Mouse (Mus musculus): ENCODE measurements at regions not wholly inside any gene's neighbourhood (a gene's known extent, or its start where the extent isn't known, plus 50 kb on each side); places are given as distances from the start of the nearest gene placed in this dataset.
A peak's percentile ranks its signal among the peaks of the same experiment; 100 is the strongest.
"Not testable (repeated sequence)": the region's sequence is repeated elsewhere in the genome, so short reads cannot be mapped to it uniquely, and the experiment has no call there.

DNA sequence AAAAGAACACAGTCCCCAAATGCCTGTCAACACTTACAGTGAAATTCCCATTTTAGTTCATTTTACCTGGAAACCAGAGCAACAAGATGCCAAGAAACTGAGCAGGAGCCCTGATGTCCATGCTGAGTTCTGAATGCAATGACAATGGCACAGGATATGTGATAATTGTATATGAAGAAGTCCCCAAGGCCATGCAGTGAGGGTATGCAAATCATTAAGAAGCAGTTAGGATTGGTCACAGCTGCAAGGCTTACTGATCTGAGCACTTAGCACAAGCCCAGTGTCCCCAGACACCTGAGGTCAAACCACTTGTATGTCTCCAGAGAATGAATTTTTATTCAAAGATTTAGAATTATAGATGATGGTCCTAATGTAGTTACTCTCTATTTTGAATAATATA lies 419.0 kb upstream of the Tacstd2 start:
- not testable (repeated sequence) for DNase-seq

DNA sequence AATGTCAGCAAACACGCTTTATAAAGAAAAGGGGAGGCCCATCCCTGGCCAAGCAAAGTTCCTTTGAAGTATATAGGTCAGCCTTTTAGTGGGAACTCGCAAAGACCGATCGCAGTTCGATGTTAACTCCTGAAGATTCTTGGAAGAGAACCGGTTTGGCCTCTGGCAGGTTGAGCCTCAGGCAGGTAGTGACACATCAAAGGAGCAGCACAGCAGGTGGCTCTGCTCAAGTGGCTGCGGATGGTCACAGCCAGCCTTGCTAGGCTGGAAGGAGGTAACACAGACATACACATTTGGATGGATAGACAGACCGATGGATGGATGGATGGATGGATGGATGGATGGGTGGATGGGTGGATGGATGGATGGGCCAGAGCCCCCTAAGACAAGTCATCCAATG lies 395.9 kb upstream of the Tacstd2 start:
- DNase-seq, result not testable (repeated sequence)

DNA sequence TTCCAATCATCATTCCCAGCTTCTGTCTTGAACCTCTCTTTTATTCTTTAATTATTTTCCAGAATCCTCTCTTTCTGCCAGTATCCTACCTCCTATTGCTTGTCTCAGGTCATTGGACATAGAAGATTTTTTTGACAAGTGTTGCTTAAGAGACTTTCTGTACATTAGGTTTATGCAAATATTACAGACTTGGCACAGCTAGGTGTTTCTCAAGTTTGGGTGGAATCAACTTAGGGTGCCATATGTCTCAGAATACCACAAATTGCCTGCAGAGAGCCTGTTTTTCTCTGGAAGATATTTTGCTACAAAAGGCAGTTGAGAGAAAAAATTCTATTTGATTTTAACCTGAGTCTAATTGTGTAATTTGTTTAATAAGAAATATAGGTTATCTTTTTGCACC lies 386.9 kb upstream of the Tacstd2 start:
- no peak for DNase-seq

DNA sequence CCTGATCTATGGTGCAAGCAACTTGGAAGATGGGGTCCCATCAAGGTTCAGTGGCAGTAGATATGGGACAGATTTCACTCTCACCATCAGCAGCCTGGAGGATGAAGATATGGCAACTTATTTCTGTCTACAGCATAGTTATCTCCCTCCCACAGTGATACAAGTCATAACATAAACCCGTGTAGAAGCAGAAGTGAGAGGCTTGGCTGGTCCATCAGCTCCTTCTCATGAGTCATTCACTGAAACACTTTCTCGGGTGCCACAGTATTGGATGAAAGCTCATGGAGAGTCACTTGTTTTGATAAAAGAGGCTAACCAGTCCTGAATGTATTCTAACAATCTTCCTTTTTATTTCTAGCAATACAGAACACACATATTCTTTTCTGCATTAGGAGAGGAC lies 378.3 kb upstream of the Tacstd2 start:
- no peak for DNase-seq

DNA sequence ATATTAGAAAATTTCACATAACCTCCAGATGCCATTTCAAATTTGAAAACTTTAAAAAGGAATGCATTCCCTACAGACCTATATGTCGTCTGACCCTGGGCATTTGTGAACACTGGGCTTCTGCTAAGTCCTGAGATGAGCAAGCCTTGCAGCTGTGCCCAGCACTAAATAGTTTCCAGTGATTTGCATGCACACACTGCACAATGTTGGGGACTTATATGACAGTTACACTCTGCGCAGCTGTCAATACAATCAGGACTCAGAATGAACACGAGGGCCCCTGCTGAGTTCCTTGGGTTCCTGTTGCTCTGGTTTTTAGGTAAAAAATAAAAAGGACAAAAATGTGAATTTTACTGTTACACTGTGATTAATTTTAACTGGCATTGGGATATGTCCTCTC lies 377.7 kb upstream of the Tacstd2 start:
- no peak for DNase-seq

DNA sequence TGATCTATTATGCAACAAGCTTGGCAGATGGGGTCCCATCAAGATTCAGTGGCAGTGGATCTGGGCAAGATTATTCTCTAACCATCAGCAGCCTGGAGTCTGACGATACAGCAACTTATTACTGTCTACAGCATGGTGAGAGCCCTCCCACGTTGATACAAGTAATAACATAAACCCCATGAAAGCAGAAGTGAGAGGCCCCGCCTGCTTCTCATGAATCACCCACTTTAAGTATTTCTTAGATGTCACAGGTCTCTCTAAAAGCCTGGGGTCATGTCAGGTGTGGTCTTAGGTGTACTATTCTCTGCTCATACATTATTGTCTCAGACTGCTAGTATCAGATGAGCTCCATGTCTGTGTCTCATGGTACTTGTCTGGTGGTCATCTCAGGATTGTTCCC lies 360.9 kb upstream of the Tacstd2 start:
- no peak for DNase-seq

DNA sequence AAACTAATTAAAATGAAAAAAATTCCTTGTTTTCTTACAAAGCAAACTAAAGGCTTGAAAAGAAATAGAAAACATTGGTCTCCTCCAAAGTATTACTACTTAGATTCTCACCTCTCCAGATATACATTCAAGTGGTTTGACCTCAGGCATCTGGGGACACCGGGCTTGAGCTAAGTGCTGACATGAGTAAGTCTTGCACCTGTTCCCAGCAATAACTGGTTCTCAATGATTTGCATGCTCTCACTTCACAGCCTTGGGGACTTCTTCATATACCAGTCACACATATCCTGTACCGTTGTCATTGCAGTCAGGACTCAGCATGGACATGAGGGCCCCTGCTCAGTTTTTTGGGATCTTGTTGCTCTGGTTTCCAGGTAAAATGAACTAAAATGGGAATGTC lies 360.3 kb upstream of the Tacstd2 start:
- no peak for DNase-seq

DNA sequence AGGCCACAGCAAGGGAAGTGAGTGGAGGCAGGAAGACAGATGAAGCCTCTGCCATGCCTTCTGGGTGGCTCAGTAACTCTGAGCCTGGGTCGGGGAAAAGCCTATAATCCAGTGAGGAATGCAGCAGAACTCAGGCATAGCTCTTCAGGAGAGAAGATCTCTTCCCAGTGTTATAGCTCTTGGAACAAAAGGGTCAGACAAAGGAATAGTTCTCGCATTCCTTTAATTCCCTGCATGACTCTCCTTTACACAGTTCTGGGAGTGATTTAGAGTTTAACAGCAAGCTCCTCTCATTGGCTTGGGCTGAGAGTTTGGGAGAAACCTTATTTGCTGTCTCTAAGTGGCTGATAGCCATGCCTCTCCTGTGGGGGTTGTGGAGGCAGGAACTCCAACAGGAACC lies 352.0 kb upstream of the Tacstd2 start:
- no peak for DNase-seq

DNA sequence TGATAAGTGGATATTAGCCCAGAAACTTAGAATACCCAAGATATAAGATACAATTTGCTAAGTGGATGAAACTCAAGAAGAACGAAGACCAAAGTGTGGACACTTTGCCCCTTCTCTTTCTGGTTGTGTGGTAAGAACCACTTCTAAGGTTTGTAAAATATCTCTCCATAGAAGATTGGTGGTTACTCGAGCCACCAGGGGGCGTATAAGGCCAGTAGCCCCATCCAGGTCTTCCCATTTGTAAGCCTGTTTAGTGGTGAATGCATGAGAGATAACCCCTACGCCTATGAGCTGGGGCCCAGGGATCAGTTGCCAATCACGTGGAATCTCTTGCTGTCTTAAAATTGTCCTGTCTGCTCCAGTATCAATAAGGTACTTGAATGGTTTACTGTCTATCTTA lies 349.3 kb upstream of the Tacstd2 start:
- no peak for DNase-seq

DNA sequence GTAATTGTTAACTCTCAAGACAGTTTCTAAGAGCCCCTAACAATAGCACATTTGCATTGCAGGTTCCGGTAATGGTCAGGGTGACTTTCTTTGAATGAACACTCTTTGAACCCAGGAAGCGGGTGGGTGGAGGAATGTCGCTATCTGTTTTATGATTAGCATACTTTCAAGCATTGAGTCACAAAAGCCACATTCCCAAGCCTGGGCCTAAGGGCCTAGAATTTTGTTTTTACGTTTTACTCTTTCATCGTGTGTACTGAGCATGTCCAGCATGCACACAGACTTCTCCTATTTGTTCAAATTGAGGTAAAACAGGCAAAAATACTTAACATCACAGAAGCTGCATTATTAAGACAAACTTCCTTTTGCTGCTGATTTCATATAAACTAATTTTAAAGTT lies 345.9 kb upstream of the Tacstd2 start:
- not testable (repeated sequence) for DNase-seq

DNA sequence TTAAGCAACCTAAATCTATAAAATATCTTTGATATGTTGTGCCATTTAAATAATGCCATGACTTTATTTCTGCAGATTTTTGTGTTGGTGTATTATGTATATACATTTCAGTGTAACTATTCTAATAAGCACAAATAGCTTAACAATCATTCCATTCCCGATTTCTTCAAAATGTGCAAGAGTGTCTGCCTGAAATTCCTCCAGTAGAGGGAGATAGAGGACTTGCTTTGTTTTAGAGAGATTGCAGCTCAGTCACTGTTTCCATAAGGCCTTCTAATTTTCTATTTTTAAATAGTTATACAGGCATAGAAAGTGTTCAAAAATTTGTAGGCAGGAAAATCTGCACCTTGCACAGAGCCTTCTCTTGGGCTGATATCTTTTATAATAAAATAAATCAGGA lies 322.3 kb upstream of the Tacstd2 start:
- DNase-seq, result not testable (repeated sequence)

DNA sequence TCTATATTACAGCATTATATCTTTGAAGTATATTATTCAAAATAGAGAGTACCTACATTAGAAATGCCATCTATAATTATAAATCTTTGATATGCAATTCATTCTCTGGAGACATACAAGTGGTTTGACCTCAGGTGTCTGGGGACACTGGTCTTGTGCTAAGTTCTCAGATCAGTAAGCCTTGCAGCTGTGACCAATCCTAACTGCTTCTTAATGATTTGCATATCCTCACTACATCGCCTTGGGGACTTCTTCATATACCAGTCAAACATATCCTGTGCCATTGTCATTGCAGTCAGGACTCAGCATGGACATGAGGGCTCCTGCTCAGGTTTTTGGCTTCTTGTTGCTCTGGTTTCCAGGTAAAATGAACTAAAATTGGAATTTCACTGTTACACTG lies 303.9 kb upstream of the Tacstd2 start:
- not testable (repeated sequence) for DNase-seq

DNA sequence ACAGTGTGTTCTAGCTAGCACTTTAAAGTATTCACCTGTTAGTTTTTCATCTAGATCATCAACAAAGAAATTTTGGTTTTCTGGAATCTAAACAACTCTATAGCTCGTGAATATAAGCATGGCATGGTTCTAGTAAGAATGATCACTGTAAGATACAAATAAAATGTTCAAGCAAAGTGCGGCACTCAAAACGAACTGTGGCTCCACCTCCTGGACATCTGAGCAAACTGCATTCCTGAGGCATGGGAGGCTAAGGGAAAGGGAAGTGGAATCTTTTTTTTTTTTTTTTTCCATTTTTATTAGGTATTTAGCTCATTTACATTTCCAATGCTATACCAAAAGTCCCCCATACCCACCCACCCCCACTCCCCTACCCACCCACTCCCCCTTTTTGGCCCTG lies 276.9 kb upstream of the Tacstd2 start:
- DNase-seq, result peak in 1 of 2 experiments; percentile 3

DNA sequence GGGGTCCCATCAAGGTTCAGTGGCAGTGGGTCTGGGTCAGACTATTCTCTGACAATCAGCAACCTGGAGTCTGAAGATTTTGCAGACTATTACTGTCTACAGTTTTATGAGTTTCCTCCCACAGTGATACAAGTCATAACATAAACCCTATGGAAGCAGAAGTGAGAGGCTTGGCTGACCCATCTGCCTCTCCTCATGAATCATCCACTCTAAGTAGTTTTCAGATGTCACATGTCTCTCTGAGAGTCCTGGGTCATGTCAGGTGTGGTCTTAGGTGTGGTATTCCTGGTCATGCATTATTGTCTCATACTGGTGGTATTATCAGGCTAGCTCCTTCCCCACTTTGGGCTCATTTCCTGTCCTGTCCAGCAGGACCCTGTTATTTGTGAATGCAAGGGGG lies 255.8 kb upstream of the Tacstd2 start:
- no peak for DNase-seq

DNA sequence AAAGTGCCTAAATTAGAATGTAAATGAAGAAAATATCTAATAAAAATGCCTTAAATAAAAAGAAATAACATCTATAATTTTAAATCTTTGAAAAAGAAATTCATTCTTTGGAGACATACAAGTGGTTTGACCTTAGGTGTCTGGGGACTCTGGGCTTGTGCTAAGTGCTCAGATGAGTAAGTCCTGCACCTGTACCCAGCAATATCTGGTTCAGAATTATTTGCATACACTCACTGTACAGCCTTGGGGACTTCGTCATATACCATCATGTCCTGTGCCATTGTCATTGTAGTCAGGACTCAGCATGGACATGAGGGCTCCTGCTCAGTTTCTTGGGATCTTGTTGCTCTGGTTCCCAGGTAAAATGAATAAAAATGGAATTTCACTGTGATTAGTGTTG lies 255.1 kb upstream of the Tacstd2 start:
- DNase-seq, result no peak

DNA sequence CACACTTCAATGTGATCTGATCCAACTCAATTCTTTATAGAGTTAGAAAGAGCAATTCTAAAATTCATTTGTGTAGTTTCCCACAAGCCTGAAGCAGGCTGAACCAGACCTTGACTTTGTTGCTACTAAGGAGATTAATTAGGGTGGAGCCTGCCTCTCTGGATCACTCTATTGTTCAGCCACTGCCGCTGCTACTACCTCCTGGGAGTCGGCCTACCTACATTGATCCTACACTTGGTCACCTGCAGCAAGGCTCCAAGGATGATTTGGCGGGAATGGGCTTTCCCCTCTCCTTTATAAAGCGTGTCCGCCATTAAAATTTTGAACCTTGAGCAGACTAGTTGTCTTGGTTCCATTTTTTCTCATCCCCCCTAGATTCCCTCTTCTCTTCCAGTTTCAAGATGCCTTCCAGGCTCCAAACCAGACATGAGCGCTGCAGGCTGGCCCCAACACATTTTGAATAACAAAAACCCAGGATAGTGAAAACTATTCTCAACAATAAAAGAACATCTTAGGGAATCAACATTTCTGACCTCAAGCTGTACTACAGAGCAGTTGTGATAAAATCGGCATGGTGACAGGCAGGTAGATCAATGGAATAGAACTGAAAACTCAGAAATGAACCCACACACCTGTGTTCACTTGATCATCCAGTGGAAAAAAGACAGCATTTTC lies 251.6 kb upstream of the Tacstd2 start:
- DNase-seq, result no peak

DNA sequence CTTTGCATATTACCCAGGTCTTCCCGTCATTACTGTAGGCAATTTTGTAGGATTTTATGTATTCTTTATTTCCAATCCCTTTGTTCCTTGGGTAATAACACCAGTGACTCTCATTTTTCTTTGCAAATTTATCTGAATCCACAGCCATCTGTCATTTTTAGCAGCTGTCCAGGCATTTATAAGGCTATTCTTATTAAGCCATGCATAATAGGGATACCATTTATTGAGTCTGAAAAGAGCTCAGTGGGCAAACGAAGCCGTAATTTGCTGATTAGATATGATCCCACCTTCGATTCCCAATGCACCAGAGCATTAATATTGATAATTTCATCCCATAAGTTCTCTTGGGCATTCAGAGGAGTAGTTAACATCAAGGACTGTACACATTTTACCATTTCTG lies 243.3 kb upstream of the Tacstd2 start:
- DNase-seq, result no peak

DNA sequence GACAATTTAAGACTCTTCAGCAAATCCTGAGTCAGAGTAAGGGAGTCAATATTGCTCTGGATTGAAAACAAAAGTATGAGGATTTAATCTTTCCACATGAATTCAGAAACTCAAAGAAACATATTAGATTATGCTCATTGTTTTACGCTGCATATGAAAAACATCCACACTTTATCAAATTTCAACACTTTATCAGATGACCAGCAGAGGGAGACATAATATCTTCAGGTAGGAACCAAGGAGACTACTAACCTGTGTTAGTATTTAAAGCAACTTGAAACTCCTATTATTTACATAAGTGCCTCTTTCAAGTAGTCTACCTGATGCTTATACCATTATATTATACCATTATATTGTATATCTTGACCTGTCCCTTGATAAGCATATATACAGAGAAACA lies 218.5 kb upstream of the Tacstd2 start:
- DNase-seq, result not testable (repeated sequence)

DNA sequence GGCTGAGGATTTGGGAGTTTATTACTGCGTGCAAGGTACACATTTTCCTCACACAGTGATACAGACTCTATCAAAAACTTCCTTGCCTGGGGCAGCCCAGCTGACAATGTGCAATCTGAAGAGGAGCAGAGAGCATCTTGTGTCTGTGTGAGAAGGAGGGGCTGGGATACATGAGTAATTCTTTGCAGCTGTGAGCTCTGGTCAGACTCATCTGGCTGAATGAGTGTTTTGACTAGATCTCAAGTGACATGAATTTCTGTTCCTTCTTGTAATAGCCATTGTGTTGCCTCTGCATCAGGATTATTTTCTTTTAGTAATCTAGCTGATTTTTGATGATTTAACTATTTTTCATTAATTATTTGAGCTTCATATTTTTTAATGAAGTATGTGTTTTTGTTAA lies 190.0 kb upstream of the Tacstd2 start:
- no peak for DNase-seq

DNA sequence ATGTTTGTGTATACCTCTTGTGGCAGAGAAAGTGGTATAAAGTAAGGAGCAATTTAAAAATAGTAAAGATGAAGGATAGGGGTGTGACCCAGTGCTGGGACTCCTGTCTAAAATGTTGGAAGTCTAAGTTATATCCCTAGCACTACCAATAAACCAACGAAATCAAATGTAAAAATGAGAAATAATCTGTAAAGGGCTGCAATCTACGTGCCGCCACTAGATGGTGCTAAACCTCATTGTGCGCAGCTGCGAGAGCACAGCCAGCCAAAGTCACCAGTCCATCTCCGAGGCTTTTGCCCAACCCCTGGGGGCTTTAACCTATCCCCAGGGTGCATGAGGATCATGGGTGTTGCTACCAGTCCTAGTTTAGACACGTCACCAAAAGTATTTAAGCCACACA lies 163.4 kb upstream of the Tacstd2 start:
- DNase-seq, result peak in 1 of 2 experiments; percentile 23

DNA sequence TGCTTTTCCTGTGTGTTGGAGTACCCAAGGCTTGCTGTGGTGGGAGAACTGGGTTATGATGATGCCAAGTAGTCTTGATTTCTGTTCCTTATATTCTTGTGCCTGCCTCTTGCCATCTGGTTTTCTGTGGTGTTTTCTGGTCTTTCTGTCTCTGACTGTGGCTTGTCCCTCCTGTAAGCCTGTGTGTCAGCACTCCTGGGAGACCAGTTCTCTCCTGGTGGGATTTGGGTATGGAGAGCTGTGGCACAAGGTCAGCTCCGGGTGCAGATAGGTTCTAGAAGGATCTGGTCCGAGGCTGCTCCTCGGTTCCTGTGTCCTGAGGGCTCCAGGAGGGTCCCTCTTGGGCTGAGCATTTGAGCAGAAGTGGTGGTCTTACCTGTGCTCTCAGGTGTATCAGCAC lies 155.4 kb upstream of the Tacstd2 start:
- DNase-seq, result not testable (repeated sequence)

DNA sequence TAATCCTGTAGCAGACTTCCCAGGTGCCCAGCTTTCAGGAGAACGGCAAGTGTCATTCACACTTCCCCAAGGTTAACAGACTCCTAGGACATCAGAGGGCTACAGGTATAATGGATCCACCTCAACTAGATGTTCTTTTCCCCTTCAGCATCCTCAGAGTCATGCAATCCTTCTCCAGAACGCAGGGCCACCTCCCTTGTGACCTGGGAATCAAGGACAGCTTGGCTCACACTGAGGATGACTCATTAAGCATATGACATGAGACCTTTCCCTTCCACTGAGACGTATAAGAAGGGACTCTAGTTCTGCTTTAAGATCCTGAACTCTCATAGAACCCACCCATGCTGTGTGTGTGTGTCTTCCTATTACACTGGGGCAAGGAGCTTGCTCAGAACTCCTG lies 147.5 kb upstream of the Tacstd2 start:
- DNase-seq, result not testable (repeated sequence)

DNA sequence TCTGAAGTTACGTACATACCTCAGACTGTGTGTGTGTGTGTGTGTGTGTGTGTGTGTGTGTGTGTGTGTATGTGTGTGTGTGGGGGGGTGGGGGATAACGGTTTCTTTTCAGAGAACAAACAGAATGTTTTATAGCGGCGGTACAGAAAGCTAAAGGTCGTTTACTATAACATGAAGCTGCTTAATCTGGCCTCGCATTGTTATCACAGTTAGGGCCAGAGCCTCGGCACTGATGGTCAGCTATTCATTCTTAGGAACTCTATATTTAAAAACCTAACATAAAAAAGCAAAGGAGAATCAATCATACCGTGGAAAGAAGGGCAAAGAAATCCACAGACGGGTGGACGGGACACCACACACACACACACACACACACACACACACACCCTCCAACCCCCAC lies 146.0 kb upstream of the Tacstd2 start:
- not testable (repeated sequence) for DNase-seq

DNA sequence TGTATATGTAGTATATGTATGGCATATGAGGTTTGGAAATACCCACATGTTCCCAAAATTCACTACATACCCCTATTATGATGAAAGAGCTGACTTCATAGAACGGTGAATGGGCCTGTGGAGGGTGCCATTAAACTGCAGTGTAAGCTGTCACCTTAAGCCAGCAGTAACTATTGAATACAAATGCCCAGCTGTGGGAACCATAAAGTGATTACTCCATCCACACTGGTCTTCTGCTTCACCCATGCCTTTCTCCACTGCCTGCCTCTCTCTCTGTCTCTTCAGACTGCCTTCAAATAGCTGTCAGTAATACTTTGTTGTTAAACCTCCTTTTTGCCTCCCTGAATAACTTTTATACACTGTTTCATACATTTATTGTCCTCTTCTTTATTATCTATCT lies 143.5 kb upstream of the Tacstd2 start:
- DNase-seq, result not testable (repeated sequence)

DNA sequence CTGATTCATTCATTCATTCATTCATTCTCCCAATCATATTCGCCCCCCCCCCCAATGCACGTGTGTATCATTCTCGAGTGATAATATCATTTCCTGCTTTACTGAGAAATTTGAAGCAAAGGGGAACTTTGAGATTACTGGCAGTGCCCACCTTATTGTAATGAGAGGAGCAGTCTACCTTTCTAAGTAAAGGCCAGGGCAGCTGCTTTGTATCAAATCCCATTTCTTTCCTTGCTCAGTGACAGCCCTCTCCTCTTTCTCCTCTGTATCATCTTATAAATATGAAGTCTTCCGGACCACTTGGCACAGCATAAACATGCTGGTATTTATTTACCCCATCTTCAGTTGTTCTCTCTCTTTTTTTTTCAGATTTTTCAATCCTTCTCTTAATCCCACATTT lies 139.1 kb upstream of the Tacstd2 start:
- DNase-seq, result not testable (repeated sequence)

DNA sequence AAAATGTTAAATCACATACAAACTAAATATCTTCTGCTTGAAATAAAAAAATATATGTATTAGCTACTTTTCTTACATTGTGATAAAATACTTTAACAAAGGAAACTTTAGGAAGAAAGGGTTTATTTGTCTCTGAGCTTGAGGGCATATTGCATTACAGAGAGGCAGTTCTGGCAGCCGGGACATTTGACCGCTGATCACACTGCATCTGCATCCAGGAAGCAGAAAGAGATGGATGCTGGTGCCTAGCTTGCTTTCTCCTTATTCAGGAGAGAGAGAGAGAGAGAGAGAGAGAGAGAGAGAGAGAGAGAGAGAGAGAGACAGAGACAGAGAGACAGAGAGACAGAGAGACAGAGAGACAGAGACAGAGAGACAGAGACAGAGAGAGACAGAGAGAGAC lies 137.7 kb upstream of the Tacstd2 start:
- not testable (repeated sequence) for DNase-seq

Measured in kidney, adult 8-10 months (tissue).